Mouse (Mus musculus): ENCODE results near the gene Liph.

GRCm38 (mm10) chr16:21983146-21983545 is 12.3 kb downstream of the Liph start:
- TF ChIP-seq CTCF (IDR thresholded peaks at IDR 0.05; ENCODE audit: extremely low read depth, insufficient read depth, low read length) (no peak), POLR2A (IDR thresholded peaks at IDR 0.05; ENCODE audit: extremely low read depth, insufficient read depth, low read length) (no peak)
